Mouse (Mus musculus) stomach, embryonic 14.5 days (tissue): ENCODE measurements around the gene Abcb9. TPM values are rescaled to one million over a fixed set of nuclear protein-coding genes. Genes with fewer than 3 reads are reported as not detected.

Source experiments
- ATAC-seq: fragments of 200-750 bp; cut with Nextera tagmentation; 2 replicates; pipeline ENCODE4 v1.8.0; 2017; ENCODE audit warnings: low read depth, moderate TSS enrichment; ENCODE audit not compliant: insufficient number of reproducible peaks, insufficient read depth, low FRiP score
- H3K27ac ChIP-seq: fragments of 300-500 bp; sonication (generic); 2 replicates; pipeline ENCODE4 v1.5.1; 2014; ENCODE audit warnings: mild to moderate bottlenecking, low read length, moderate library complexity, mixed read lengths
- H3K27me3 ChIP-seq: fragments of 300-500 bp; sonication (generic); 2 replicates; pipeline ENCODE4 v1.6.1; 2014; ENCODE audit warnings: low read length, control low read depth, mixed read lengths; ENCODE audit not compliant: control insufficient read depth, insufficient read depth
- H3K36me3 ChIP-seq: fragments of 300-500 bp; sonication (generic); 2 replicates; pipeline ENCODE4 v1.6.1; 2014; ENCODE audit warnings: mild to moderate bottlenecking, control low read depth, low read length, moderate library complexity, mixed read lengths; ENCODE audit not compliant: control insufficient read depth, insufficient read depth
- H3K4me1 ChIP-seq: fragments of 300-500 bp; sonication (generic); 2 replicates; pipeline ENCODE4 v1.6.1; 2014; ENCODE audit warnings: low read length, control low read depth, mixed read lengths; ENCODE audit not compliant: control insufficient read depth, insufficient read depth
- H3K4me2 ChIP-seq: fragments of 300-500 bp; sonication (generic); replicated peaks from 2 replicates; pipeline ENCODE4 v1.6.1; 2014; ENCODE audit warnings: low read depth, low read length, control low read depth
- H3K4me3 ChIP-seq: fragments of 300-500 bp; sonication (generic); 2 replicates; pipeline ENCODE4 v1.5.1; 2014; ENCODE audit warnings: low read depth, low read length, control low read depth
- H3K9ac ChIP-seq: fragments of 300-500 bp; sonication (generic); replicated peaks from 2 replicates; pipeline ENCODE4 v1.6.1; 2014; ENCODE audit warnings: low read depth, mild to moderate bottlenecking, control low read depth, low read length, moderate library complexity, mixed read lengths
- H3K9me3 ChIP-seq: fragments of 300-500 bp; sonication (generic); 2 replicates; pipeline ENCODE4 v1.6.1; 2016; ENCODE audit warnings: low read depth, low read length, control low read depth; ENCODE audit not compliant: control insufficient read depth
- WGBS: fragments of 180-500 bp; shearing (Covaris S2); extraction: QIAGEN DNeasy Blood & Tissue Kit; methylation state at CpG from one replicate; pipeline ENCODE4 v1.1.7; 2014; 5-methylcytosine and 5-hydroxymethylcytosine counted together
- polyA plus RNA-seq: library from polyadenylated mRNA; unstranded; fragments of >200 nt; fragmentation: Nextera tagmentation; extraction: Ambion mirVana; gene quantifications from 2 replicates; pipeline ENCODE4 v1.2.1, GENCODE M21; 2014

Abcb9 gene
- polyA plus RNA-seq, 1 experiment from 2014 or later, result 1.7 TPM

DNA sequence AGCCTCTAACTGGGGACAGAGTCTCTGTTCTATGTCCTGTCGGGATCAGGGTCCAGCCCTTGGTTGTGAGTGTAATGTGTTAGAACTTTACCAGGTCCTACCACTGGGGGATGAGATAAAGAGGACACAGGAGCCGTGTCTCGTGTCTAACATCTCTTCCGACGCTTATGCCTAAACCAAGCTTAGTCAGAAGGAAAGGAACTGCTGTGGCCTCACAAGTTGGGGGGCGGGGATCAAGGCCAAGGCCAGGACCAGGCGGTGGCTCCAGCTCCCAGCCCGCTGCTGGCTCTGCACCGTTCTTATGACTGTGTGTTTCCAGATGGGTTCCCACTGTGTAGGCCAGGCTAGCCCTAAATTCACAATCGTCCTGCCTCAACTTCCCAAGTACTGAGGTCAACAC lies 82.7 kb downstream of the Abcb9 start:
- no peak overlapping the region for H3K4me2 ChIP-seq
- no peaks in the 10 kb centered on the region for H3K27me3 ChIP-seq
- 76% methylated on average over 10 of the region's 10 CpGs for WGBS
- H3K4me3 ChIP-seq, result no peak overlapping the region
- peaks cover 11% of the 10 kb centered on the region for H3K36me3 ChIP-seq
- peaks cover 40% of the 10 kb centered on the region for H3K4me1 ChIP-seq
- H3K27ac ChIP-seq, result no peak overlapping the region; the same call in 1 of the 2 replicates
- no peak overlapping the region for H3K9ac ChIP-seq
- ATAC-seq, result no peak
- no peaks in the 10 kb centered on the region for H3K9me3 ChIP-seq

DNA sequence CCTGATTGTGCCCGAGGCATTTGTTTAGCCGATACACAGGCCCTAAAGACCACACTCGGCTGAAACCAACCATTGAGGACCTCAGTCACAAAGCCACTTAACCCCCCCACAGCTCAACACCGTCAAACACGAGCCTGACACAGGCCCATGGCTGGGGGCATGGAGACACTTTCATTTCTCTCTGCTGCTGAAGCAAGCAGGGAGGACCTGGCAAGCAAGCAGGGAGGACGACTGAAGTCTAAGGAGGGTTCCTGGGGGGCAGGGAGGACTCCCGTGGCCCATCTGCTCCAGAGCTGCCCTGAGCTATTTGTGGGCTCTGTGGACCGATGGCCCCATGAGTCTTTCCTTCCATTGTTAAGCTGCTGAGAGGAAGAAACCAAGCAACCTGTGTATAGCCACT lies 83.7 kb downstream of the Abcb9 start:
- ATAC-seq, result no peak
- 32% methylated on average over 8 of the region's 8 CpGs for WGBS
- Histone ChIP-seq H3K9ac (0 out of 2 replicates have a peak overlapping the region, but pooled peaks have one; percentile 11), H3K36me3 (peaks cover 21% of the 10 kb centered on the region), H3K27ac (peak overlapping the region; percentile 84), H3K4me2 (peak overlapping the region; percentile 29; the same call in 1 of the 2 replicates), H3K9me3 (no peaks in the 10 kb centered on the region), H3K4me1 (peaks cover 37% of the 10 kb centered on the region), H3K4me3 (no peak overlapping the region), H3K27me3 (no peaks in the 10 kb centered on the region)

Other genes with a start within 250 kb of the Abcb9 start
- gene Hcar2, start 230.3 kb downstream of the Abcb9 start, polyA plus RNA-seq, result 1.6 and 2.1 TPM in 2 replicates
- 1.6 and 2.3 TPM in 2 replicates for gene Hcar1, start 215.8 kb downstream of the Abcb9 start, polyA plus RNA-seq
- 140 and 143 TPM in 2 replicates for gene Denr, start 188.6 kb downstream of the Abcb9 start, polyA plus RNA-seq
- gene Gm43518, start 168.4 kb downstream of the Abcb9 start, polyA plus RNA-seq, result 3.7 and 4.0 TPM in 2 replicates
- gene Ccdc62, start 165.1 kb downstream of the Abcb9 start, polyA plus RNA-seq, result 9.0 and 9.3 TPM in 2 replicates
- gene Hip1r, start 122.2 kb downstream of the Abcb9 start, polyA plus RNA-seq, result 14.4 and 16.9 TPM in 2 replicates
- 29.3 and 31.5 TPM in 2 replicates for gene Vps37b, start 63.5 kb downstream of the Abcb9 start, polyA plus RNA-seq
- gene Ogfod2, start 16.5 kb upstream of the Abcb9 start, polyA plus RNA-seq, result 14.5 and 16.8 TPM in 2 replicates
- 92.6 and 99.1 TPM in 2 replicates for gene Arl6ip4, start 20.3 kb upstream of the Abcb9 start, polyA plus RNA-seq
- gene Pitpnm2, start 154.0 kb upstream of the Abcb9 start, polyA plus RNA-seq, result 6.6 and 6.9 TPM in 2 replicates
- gene Mphosph9, start 232.2 kb upstream of the Abcb9 start, polyA plus RNA-seq, result 18.3 and 20.2 TPM in 2 replicates
- gene 2810006K23Rik, start 232.3 kb upstream of the Abcb9 start, polyA plus RNA-seq, result 9.1 and 10.8 TPM in 2 replicates